Mouse (Mus musculus) neutrophil, adult 5-6 weeks (primary cell): Measurements from ENCODE around the gene Mapk14. TPM values are rescaled to one million over a fixed set of nuclear protein-coding genes. Genes with fewer than 3 reads are reported as not detected.

ENCODE experiments used
- ATAC-seq: fragments of 151-379, 151-347 bp; 2 replicates; pipeline ENCODE4 v1.8.0; 2017; ENCODE audit warnings: mild to moderate bottlenecking, moderate TSS enrichment; ENCODE audit not compliant: insufficient number of reproducible peaks, poor library complexity, low FRiP score, severe bottlenecking; ENCODE audit errors: extremely low read depth
- total RNA-seq: library from RNA; stranded (forward); fragments of 200-1000 nt; gene quantifications from 2 replicates; pipeline ENCODE4 v1.2.3, GENCODE M21; 2017

The Mapk14 gene
- 197 and 202 TPM in 2 replicates for total RNA-seq

- ATAC-seq = peak; percentile 86
These were observed at the start of gene Mapk14 for GRCm38 (mm10) chr17:28690776-28691686. Gene Mapk14, plus strand, starts transcription at chr17:28691329.

- ATAC-seq = no peak
These were observed 47.4 kb upstream of the Mapk14 start for GRCm38 (mm10) chr17:28643697-28644096.

- ATAC-seq = no peak
These were observed 47.0 kb upstream of the Mapk14 start for GRCm38 (mm10) chr17:28644112-28644511.

- ATAC-seq = no peak
These were observed 44.9 kb upstream of the Mapk14 start for GRCm38 (mm10) chr17:28646221-28646620.

- ATAC-seq = peak; percentile 39; the same call in 1 of the 2 replicates
These were observed 42.3 kb upstream of the Mapk14 start for GRCm38 (mm10) chr17:28648607-28649370.

GRCm38 (mm10) chr17:28650268-28650667 lies 40.9 kb upstream of the Mapk14 start:
- no peak for ATAC-seq

- no peak for ATAC-seq
These were observed 33.2 kb upstream of the Mapk14 start for GRCm38 (mm10) chr17:28657936-28658335.

- ATAC-seq = no peak
These were observed 31.6 kb upstream of the Mapk14 start for GRCm38 (mm10) chr17:28659564-28659963.

- no peak; the same call in 1 of the 2 replicates for ATAC-seq
These were observed 8.6 kb upstream of the Mapk14 start for GRCm38 (mm10) chr17:28682311-28683084.

- no peak for ATAC-seq
These were observed 7.5 kb upstream of the Mapk14 start for GRCm38 (mm10) chr17:28683601-28684000.

- no peak for ATAC-seq
These were observed 6.5 kb upstream of the Mapk14 start for GRCm38 (mm10) chr17:28684631-28685030.

GRCm38 (mm10) chr17:28687354-28687753 lies 3.8 kb upstream of the Mapk14 start:
- ATAC-seq = no peak

- ATAC-seq = no peak
These were observed 1.4 kb upstream of the Mapk14 start, which contains the start of gene Slc26a8 for GRCm38 (mm10) chr17:28689586-28690283. Gene Slc26a8, minus strand, starts transcription at chr17:28690233.

GRCm38 (mm10) chr17:28691687-28692340 lies 685 bp downstream of the Mapk14 start:
- no peak for ATAC-seq

GRCm38 (mm10) chr17:28692341-28692710 lies 1.2 kb downstream of the Mapk14 start:
- no peak for ATAC-seq

- no peak for ATAC-seq
These were observed 2.0 kb downstream of the Mapk14 start for GRCm38 (mm10) chr17:28693086-28693485.

- no peak for ATAC-seq
These were observed 2.9 kb downstream of the Mapk14 start for GRCm38 (mm10) chr17:28694078-28694477.

- no peak for ATAC-seq
These were observed 3.7 kb downstream of the Mapk14 start for GRCm38 (mm10) chr17:28694832-28695231.
